Mouse (Mus musculus) ES-E14 (cell line): Measurements from ENCODE around the gene Kdm4b.

ENCODE experiments used
- CHD2 ChIP-seq: IDR thresholded peaks from 2 replicates; pipeline ENCODE4 v1.6.1; 2014; ENCODE audit warnings: mild to moderate bottlenecking, low read depth, low read length, inconsistent platforms
- HCFC1 ChIP-seq: IDR thresholded peaks from 2 replicates; pipeline ENCODE4 v1.6.1; 2012; ENCODE audit warnings: low read length, inconsistent platforms, borderline replicate concordance; ENCODE audit not compliant: insufficient read depth
- MAFK ChIP-seq: IDR thresholded peaks from 2 replicates; pipeline ENCODE4 v1.6.1; 2014; ENCODE audit warnings: mild to moderate bottlenecking, low read depth, low read length, inconsistent platforms; ENCODE audit not compliant: insufficient read depth
- ZC3H11A ChIP-seq: IDR thresholded peaks from 2 replicates; pipeline ENCODE4 v1.6.1; 2012; ENCODE audit warnings: low read depth, mild to moderate bottlenecking, inconsistent platforms, low read length, borderline replicate concordance
- ZNF384 ChIP-seq: IDR thresholded peaks from 2 replicates; pipeline ENCODE4 v1.6.1; 2012; ENCODE audit warnings: low read depth, low read length, inconsistent platforms

GRCm38 (mm10) chr17:56381183-56381582 is 55.3 kb downstream of the Kdm4b start:
- TF ChIP-seq HCFC1 (no peak), ZC3H11A (no peak), ZNF384 (no peak), CHD2 (no peak), MAFK (no peak)
